Mouse (Mus musculus): ENCODE measurements around the gene Ubxn2a. TPM values are rescaled to one million over a fixed set of nuclear protein-coding genes. Genes with fewer than 3 reads are reported as not detected.
A peak's percentile ranks its signal among the peaks of the same experiment; 100 is the strongest.
"Not testable (repeated sequence)": the region's sequence is repeated elsewhere in the genome, so short reads cannot be mapped to it uniquely, and the experiment has no call there.

Ubxn2a gene
- total RNA-seq (2021), result 100 to 1,000 TPM; 141 to 142 TPM
- long read RNA-seq, experiment 1, transcript Ubxn2a-202 (6 exons, 965 nt), result minor isoform, 7 of 332 reads
- long read RNA-seq, experiment 1, transcript Ubxn2a-201 (7 exons, 2,696 nt), result major isoform, 169 of 332 reads
- long read RNA-seq, experiment 1, transcript Ubxn2a-203 (7 exons, 2,146 nt), result minor isoform, 8 of 332 reads
- long read RNA-seq, experiment 1, partial matches to known transcripts, result 17 of 332 reads
- long read RNA-seq, experiment 1, other reads (novel, unspliced or antisense), result 131 of 332 reads
- long read RNA-seq, experiment 2, transcript Ubxn2a-203 (7 exons, 2,146 nt), result minor isoform, 6 of 216 reads
- long read RNA-seq, experiment 2, transcript Ubxn2a-202 (6 exons, 965 nt), result minor isoform, 7 of 216 reads
- long read RNA-seq, experiment 2, transcript Ubxn2a-201 (7 exons, 2,696 nt), result major isoform, 104 of 216 reads
- long read RNA-seq, experiment 2, partial matches to known transcripts, result 26 of 216 reads
- long read RNA-seq, experiment 2, other reads (novel, unspliced or antisense), result 73 of 216 reads

DNA sequence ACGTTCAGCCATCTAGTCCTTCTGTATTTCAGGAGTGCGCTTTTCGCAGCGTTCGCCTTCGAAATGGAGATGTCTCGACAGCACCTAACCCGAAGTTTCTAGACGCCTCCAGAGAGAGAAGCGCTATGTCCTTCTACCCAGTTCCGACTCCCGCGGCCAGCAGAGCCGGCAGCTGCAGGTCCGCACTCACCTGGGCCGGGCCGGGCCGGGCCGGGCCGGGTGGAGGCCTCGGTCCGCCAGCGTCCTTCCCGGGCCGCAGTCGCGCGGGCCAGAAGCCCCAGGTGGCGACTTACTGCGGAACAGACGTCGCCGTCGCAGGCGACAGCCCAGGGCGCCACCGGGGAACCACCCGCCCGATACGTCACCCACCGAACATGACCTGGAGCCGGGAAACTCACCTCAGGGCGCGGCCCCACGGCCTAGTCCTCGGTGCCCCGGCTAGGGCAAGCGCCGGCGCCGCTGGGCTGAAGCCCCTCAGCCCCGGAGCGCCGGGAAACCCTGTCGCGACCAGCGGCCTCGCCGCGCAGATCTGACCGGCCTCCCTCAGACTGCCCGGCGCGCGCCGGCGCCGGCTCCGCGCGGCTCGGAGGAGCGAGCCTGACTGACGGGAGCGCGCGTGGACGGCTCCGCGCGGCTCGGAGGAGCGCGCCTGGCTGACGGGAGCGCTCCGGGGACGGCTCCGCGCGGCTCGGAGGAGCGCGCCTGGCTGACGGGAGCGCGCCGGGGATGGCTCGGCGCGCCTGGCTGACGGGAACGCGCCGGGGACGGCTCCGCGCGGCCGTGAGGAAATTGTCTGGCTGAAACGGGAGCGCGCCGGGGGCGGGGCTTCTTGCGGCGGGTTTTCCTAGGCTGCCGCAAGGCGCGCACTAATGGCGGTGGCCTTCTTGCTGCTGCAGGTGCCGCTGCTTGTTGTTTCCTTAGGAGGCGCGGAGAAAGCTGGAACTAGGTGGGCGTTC is at the start of gene Ubxn2a:
Ubxn2a (minus strand) TSS at position 755 of the 956 bp plus-strand sequence.
- peak; percentile 93 for DNase-seq (ENCODE audit: low spot score)

DNA sequence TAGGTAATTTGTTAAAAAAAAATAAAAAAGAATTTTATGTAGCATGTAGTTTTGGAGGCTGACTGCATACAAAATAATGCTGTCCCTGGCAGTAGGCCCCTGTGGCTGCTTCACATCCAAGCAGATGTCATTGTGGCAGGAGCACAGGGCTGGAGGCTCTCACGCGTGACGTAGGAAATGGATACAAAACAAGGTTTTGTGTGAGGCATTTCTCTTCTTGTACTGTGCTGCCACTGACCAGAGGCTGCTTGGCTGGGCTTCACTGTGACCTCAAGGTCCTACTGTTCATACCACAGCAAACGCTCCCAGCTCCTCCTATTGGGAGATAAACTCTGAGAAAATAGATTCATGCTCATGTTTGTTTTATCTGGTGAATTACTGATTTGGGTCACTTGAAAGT is 45.7 kb upstream of the Ubxn2a start:
- DNase-seq (ENCODE audit: low spot score), result no peak

DNA sequence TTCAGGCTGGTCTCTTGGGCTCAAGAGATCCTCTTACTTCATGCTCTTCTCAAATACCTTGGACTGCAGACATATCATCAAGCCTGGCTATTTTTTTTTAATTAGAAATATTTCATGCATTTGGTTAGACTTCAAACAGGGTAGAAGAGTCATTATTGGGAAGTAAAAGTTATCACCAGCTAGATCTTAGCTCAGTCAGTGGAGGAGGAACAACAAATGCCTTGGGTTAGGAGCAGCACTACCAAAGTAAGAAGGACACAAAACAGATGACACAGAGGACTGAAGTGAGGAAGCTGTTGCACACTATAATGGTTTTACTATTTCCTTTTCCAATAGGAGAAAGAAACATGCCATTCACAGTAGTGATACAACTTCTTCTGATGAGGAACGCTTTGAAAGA is 44.8 kb upstream of the Ubxn2a start:
- DNase-seq (ENCODE audit: low spot score), result no peak

DNA sequence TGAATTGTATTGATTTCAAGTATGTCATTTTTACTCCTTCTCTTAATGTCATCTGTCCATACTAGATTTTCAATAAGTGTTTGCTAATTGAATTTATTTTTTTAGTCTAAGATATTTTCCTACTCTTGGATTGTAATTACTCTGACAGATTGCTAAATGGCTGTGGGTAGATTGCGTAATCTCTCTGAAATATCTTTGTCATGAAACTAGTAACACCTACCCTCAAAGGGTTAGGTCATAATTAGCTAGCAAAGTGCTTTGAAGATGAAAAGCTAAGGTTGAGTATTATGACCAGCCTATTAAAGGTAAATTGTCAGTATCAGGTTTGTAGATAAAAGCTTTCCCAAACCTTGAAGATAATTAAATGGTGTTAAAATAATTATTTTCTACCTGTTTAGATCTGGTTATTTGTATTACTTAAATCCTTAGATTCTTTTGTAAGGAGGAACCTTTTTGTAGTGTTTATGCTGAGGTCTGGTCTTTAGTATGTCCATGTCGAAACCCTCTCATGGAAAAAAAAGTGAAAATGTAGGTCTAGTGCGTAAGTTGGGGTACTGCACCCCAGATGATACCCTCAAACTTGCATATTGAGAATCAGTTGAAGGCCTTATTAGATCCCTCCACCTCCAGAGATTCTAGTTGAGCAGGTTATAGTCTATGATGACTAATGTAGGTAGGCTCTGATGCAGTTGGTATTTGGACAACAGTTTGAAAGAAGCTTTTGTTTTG is 23.5 kb upstream of the Ubxn2a start:
- DNase-seq (ENCODE audit: low spot score), result no peak

DNA sequence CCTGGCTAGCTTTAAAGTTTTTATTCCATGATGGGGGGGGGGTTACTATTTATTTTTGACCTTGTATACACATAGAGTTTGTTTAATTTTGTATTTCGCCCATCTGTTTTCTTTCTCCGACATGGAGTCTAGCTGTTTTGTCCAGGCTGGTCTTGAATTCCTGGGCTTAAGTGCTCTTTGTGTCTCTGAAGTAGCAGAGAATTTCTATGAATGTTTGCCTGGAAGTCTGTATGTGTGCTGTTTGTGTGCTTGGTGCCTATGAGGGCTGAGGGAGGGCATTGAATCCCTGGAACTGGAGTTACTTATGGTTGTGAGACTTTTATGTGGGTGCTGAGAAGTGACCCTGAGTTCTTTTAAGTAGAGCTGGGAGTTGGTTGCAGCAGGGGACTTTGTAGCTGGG is 20.7 kb upstream of the Ubxn2a start:
- no peak for DNase-seq (ENCODE audit: low spot score)

DNA sequence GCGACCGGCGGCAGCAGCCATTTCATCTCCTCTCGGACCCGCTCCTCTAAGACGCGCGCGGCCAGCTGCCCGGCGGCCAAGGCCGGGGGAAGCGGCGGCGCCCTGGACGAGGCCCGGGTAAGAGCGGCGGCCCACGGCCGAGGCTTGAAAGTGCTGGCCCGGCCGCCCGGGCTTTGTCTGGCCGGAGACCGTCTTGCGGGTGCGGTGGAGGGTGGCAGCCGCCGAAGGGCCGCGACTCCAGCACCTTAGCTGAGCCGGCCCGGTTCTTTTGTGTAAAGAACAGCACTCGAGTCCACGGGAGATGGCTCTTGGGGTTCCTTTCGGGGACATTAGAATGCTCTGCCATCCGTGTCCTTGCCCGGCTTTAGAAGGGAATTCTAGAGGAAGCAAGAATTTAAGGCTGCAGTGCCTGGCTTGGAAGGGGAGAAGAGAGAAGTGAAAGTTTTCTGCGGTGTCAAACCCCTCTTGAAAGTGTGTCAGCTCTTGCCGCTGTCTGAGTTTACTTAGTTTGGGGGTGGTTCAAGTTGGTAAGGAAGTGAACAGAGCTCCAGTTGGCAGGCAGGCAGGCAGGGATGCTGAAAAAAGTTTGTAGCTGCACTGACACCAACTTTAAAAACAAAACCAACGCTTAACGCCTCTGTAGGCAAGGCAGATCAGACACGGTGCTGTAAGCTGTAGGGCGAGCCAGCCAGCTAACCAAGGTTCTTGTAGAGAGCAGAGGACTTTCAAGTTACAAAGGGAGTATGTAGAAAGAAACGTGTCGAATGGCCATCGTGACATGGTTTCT is 10.5 kb upstream of the Ubxn2a start:
- peak; percentile 47 for DNase-seq (ENCODE audit: low spot score)

DNA sequence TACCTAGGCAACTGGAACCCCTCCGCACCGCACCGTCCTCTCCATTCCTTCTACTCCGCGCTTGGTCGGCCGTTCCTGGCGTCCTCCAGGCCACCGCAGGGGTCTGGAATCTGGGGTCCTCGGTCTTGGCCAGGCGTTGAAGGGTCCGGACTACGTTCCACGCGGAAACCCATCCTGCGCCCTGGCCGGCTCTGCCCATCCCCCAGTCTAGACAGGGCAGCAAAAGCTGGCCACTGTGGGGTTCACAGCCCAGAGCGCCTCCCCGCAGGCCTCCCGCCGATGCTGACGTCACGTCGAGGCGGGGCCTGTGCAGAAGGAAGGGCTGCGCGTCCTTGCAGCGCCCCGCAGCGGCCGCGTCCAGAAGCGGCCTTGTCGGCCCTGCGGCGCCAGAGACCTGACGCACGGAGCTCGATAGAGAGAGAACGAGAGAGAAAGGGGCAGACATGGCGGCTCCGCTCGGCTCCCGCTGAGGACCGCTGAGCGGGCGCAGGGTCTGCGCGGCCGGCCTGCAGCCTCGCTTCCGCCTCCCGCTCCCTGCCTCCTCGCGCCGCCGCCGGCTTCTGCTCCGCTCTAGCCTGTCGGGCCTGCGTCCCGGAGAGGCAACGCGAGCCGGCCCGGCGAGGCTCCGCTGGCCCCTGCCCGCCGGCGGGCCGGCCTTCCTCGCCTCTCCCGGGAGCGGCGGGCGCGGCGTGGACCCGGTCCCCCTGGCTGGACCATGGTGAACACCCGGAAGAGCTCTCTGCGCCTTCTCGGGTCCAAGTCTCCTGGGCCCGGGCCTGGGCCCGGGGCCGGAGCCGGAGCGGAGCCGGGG is 9.7 kb upstream of the Ubxn2a start, which contains the start of gene Atad2b:
Atad2b (plus strand) TSS at position 360 of the 811 bp plus-strand sequence.
- peak; percentile 96 for DNase-seq (ENCODE audit: low spot score)

DNA sequence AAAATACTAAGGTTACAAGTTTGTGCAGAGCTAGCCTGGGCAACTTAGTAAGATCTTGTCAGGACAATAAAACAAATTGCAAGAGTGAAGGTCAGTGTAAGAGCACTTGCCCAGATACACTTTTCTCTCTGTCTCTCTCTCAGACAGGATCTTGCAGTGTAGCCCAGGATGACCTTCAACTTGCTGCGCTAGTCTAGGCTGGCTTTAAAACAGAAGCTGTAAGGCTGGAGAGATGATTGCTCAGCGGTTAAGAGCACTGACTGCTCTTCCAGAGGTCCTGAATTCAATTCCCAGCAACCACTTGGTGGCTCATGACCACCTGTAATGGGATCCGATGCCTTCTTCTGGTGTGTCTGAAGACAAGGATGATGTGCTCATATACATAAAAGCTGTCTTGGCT is 7.4 kb upstream of the Ubxn2a start:
- DNase-seq (ENCODE audit: low spot score), result no peak

DNA sequence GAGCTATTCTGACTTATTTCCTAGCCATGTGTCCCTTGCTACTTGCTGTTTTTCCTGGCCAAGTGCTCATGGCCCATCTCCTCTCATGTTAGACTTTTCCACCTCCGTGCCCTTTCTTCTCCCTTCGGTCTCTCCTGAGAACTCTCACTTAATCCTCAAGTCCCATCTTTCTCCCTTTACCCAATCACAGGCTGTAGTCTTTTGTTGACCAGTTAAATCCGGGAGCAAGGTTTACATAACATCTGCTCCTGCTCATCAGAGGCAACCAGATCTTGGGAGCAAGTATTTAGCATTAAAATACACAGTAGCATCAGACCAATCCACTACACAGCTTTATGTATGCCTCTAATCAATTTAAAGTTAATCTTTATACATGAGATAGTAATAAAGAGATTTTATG is 6.9 kb upstream of the Ubxn2a start:
- DNase-seq (ENCODE audit: low spot score), result no peak

DNA sequence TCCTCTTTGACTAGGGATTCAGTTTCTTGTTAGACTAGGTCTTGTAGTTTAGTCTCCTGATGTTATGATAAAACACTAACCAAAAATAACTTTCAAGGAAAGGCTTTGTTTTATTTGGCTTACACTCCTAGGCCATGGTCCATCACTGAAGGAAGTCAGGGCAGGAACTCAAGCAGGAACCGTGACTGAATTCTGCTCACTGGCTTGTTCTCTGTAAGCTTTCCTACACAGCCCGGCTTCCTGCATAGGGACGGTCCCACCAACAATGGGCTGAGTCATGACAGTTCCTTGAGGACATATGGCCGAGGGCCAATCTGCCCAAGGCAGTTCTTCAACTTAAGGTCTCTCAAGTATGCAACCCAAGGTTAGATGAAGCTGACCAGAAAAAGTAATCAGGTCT is 4.2 kb upstream of the Ubxn2a start:
- no peak for DNase-seq (ENCODE audit: low spot score)

DNA sequence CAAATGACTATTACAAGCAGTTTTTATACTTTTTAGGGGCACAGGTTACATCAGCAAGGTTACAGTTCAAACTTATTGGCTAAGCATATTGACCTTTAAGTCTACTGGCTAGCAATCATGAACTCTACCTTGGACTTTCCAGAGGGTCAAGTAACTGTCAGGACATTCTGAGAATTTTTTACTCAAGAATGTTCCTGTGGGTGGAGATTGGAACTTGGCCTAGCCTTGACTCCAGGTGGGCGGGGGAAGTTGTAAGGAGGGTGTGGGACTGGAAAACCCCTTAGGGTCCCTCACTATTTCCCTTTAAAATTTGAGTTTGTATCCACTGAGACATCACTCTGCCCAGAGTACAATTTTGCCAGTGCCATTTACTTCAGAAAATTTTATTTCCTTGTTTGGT is 3.0 kb upstream of the Ubxn2a start:
- not testable (repeated sequence) for DNase-seq (ENCODE audit: low spot score)

DNA sequence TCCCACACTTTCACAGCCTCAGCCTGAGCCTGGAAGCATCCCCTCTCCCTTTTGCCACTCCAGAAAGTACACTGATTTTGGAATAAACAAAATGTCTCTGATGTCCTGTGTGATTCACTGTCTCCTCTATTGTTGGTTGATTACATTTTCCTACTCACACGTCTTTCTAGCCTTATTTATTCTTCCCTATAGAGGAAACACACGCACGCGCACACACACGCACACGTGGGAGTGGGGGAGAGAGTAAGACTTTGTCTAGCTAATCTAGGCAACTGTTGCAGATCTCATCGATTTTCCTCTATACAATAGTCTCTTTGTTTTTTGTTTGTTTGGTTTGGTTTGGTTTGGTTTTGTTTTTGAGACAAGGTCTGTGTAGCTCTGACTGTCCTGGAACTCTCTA is 886 bp upstream of the Ubxn2a start:
- DNase-seq (ENCODE audit: low spot score), result no peak

DNA sequence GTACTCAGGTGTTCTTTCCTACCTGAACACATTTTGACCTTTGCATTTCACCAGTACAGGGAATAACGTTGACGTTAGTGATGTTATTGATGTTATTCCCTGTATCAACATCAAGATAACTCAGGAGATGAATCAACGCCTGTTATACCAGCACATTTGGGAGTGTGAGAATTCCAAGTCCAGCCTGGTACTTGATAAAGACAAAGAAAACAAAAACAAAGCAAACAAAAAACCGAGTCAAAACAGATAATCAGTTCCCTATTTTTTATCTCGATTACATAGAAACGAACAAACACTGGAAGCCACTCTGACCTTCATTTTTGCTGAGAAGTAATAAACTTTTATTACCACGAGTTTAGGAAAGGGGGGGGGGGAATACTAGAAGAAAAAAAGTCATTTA is 1.0 kb downstream of the Ubxn2a start:
- no peak for DNase-seq (ENCODE audit: low spot score)

DNA sequence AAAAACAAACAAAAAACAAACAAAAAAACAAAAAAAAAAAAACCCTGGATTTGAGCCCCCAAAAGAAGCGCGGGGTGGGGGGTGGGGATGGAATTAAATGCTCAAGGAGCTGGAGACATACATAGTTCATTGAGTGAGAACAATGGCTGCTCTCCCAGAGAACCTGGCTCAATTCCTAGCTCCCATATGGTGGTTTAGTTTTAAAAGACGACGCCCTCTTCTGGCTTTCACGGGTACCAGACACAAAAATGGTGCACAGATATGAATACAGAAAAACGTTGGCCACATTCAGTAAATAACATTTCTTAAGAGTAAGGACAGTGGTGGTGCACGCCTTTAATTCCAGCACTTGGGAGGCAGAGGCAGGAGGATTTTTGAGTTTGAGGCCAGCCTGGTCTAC is 1.6 kb downstream of the Ubxn2a start:
- no peak for DNase-seq (ENCODE audit: low spot score)

DNA sequence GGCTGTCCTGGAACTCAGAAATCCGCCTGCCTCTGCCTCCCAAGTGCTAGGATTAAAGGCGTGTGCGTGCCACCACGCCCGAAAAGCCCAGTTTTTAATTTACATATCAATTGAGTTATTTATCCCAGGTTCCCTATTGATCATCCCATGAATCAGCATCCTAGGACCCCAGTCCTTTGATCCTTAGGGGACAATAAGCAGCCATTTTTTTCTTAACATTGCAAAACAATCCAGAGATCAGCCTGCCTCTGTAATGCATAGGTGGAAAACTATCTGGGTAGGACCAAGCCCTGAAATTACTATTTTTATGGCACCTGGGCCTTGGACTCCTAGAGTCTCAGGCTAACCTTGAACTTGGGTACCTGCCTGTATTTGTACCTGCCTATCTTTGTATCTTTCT is 9.5 kb downstream of the Ubxn2a start:
- DNase-seq (ENCODE audit: low spot score), result no peak

DNA sequence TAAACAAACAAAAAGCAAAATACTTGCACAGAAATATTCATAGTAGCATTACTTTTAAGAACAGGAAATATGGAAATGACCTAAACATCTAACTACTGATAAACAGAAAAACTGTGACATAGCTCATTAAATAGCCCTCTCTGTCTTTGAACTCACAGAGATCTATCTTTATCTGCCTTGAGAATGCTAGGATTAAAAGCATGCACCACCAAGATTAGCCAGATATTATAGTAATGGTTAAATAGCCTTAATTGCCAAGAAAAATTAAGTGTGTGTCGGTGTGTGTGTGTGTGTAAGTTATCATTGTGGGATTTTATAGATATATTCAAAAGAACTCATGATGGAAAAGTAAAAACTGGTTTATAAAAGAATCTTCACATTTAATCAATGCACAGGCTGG is 17.6 kb downstream of the Ubxn2a start:
- DNase-seq (ENCODE audit: low spot score), result no peak

DNA sequence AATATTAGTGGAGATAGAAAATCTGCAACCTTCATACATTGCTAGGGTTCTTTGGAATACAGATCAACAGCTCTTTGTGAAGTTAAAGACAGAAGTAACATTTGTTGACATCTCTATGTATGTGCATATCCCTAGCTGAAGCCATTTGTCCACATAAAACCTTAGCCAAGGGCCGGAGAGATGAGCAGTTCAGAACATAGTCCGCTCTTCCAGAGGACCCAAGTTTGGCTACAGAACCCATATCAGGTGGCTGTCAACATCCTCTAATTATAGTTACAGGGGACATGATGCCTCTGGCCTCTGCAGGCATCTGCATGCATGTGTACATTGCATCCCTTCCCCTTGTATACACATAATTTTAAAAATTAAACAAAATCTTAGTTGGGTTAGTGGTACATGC is 18.3 kb downstream of the Ubxn2a start:
- peak; percentile 55 for DNase-seq (ENCODE audit: low spot score)

DNA sequence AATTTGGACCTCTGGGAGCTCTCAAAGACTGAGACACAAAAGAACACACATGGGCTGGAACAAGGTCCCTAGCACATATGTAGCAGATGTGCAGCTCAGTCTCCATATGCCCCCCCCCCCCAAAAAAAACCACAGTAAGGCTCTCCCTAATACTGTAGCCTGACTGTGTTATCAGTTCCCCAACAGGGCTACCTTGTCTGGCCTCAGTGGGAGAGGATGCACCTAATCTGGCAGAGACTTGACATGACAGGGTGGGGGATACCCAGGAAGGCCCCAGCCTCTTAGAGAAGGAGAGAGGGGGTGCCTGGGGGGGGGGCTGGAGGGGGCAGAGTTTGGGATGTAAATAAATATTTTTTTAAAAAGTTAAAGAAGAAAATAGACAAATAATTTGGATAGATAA is 18.8 kb downstream of the Ubxn2a start:
- DNase-seq (ENCODE audit: low spot score), result no peak

DNA sequence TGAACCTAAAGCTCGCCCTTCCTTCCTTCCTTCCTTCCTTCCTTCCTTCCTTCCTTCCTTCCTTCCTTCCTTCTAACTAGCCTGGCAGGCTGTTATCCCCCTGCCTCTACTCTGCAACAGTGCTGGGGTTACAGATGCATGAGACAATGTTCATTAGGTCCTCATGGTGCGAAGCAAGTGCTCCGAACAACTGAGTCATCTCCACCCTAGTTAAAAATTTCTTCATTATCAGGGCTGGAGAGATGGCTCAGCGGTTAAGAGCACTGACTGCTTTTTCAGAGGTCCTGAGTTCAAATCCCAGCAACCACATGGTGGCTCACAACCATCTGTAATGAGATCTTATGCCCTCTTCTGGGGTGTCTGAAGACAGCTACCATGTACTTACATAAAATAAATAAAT is 20.9 kb downstream of the Ubxn2a start:
- DNase-seq (ENCODE audit: low spot score), result not testable (repeated sequence)

DNA sequence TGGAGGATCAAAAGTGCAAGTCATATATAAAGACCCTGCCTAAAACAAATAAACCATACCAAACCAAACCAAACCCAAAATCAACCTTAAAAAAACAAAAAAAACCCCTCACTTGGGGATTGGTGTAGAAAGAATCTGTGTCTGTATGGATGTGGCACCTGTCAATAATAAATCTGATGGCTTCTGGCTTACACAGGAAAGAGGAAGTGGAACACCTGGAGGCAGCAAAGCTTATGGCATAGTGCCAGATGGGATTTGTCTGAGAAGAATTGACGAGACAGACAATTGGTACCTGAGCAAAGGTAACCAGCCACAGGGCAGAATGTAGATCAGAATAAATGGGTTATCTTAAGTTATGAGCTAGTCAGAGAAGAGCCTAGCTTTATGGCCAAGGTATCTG is 22.4 kb downstream of the Ubxn2a start:
- no peak for DNase-seq (ENCODE audit: low spot score)

Data from gastrocnemius, adult 18-20 months (tissue).